Mouse (Mus musculus): ENCODE data around the gene Plagl1.

DNA sequence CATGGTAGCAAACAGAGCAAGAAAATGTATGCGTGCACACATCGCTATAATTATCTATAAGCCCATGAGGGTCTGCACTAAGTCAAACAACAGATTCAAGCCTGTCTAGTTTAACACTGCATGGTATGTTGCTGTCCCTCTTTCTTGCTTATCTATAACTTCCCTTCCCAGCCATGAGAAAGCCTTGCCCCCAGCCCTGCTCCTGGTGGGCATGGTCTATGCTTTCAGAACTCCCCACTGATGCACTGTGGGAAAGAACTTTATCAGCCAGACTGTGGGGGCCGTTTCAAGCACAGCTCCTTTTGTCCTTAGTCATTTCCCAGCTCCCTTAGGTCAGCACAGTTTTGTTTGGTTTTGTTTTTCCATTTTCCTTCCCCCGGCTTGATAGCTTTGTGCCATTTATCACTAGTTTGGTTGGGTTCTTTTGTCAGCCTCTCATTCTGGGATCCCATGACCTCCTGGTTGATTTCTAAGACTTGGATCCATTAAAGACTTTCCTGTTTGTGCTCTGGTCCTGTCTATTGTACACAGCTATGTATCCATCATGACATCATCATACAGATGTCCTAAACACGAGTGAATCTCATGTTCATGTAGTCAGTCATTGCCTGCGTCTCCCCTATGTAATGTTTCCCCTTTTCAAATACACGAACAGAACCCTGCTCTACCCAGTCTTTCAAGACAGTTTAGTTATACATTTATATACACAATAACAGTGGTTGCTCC, 16.7 kb downstream of the Plagl1 start:
- TF ChIP-seq CTCF (IDR thresholded peaks at IDR 0.05; ENCODE audit: borderline replicate concordance, insufficient read depth, low read length) (no peak), POLR2A (IDR thresholded peaks at IDR 0.05; ENCODE audit: low read depth, low read length) (no peak)
